Mouse (Mus musculus) heart, embryonic 16.5 days (tissue): ENCODE data around the gene Lrrc42. TPM values are rescaled to one million over a fixed set of nuclear protein-coding genes. Genes with fewer than 3 reads are reported as not detected.

Source experiments
- ATAC-seq: fragments of 200-750 bp; cut with Nextera tagmentation; replicated peaks from 2 replicates; pipeline ENCODE4 v1.8.0; 2017; ENCODE audit warnings: moderate number of reproducible peaks; ENCODE audit not compliant: insufficient read depth, low FRiP score; ENCODE audit errors: extremely low read depth
- H3K27ac ChIP-seq: fragments of 300-500 bp; sonication (generic); 2 replicates; pipeline ENCODE4 v1.5.1; 2014; ENCODE audit warnings: mild to moderate bottlenecking, low read length, control low read depth, moderate library complexity
- H3K27me3 ChIP-seq: fragments of 300-500 bp; sonication (generic); 2 replicates; pipeline ENCODE4 v1.6.1; 2014; ENCODE audit warnings: low read length, mixed read lengths; ENCODE audit not compliant: control insufficient read depth, insufficient read depth
- H3K36me3 ChIP-seq: fragments of 300-500 bp; sonication (generic); 2 replicates; pipeline ENCODE4 v1.6.1; 2014; ENCODE audit not compliant: control insufficient read depth, insufficient read depth
- H3K4me1 ChIP-seq: fragments of 300-500 bp; sonication (generic); 2 replicates; pipeline ENCODE4 v1.6.1; 2014; ENCODE audit warnings: low read length, mixed read lengths; ENCODE audit not compliant: control insufficient read depth, insufficient read depth
- H3K4me2 ChIP-seq: fragments of 300-500 bp; sonication (generic); 2 replicates; pipeline ENCODE4 v1.6.1; 2014; ENCODE audit warnings: low read depth, mild to moderate bottlenecking, control low read depth, low read length
- H3K4me3 ChIP-seq: fragments of 300-500 bp; sonication (generic); 2 replicates; pipeline ENCODE4 v1.5.1; 2014; ENCODE audit warnings: mild to moderate bottlenecking, control low read depth, low read length
- H3K9ac ChIP-seq: fragments of 300-500 bp; sonication (generic); 2 replicates; pipeline ENCODE4 v1.6.1; 2014; ENCODE audit warnings: low read length, control low read depth
- H3K9me3 ChIP-seq: fragments of 300-500 bp; sonication (generic); replicated peaks from 2 replicates; pipeline ENCODE4 v1.6.1; 2016; ENCODE audit warnings: low read length; ENCODE audit not compliant: control insufficient read depth
- WGBS: fragments of 180-500 bp; shearing (Covaris S2); extraction: QIAGEN DNeasy Blood & Tissue Kit; methylation state at CpG from one replicate; pipeline ENCODE4 v1.1.7; 2014; 5-methylcytosine and 5-hydroxymethylcytosine counted together
- polyA plus RNA-seq: library from polyadenylated mRNA; unstranded; fragments of >200 nt; fragmentation: Nextera tagmentation; extraction: Ambion mirVana; gene quantifications from 2 replicates; pipeline ENCODE4 v1.2.1, GENCODE M21; 2015

Lrrc42 gene
- polyA plus RNA-seq, 1 experiment from 2014 or later = 48.3 TPM

DNA sequence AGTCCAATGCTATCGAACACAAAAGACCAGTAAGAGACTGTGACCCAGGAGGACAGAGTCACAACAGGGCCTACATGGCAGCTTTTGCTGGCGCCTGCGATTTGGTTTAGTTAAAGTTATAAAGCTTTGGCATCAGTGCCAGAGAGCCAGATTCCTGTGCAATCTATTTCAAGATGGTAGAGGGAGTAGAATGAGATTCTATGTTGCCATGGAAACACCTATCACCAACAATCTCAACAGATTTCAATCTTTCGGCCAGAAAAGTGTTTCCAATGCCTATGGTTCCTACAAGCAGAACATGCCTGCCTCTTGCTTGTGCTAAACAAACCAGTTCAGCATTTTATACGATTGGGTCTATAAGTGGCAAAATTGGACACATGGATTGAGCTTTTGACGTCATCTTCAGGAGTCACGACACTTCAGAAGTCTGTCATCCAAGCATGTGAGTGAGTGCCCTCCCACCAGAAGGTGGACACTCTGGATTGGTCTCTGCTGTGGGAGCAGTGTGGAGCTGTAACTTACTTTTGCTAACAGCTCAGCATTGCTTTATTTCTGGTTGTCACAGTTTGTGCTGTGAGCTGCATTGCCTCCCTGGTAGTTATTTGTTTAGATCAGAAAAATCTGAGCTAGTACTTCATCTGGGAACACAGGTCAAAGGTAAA is 38.4 kb upstream of the Lrrc42 start:
- Histone ChIP-seq H3K4me2 (no peak overlapping the region), H3K4me1 (no peaks in the 10 kb centered on the region), H3K27ac (no peak overlapping the region), H3K9me3 (no peaks in the 10 kb centered on the region), H3K9ac (no peak overlapping the region), H3K27me3 (peaks cover 2% of the 10 kb centered on the region; the same call in 1 of the 2 replicates), H3K4me3 (no peak overlapping the region), H3K36me3 (no peaks in the 10 kb centered on the region)
- ATAC-seq = no peak
- WGBS = 73% methylated on average over 7 of the region's 7 CpGs

- Histone ChIP-seq H3K9ac (no peak overlapping the region), H3K4me1 (no peaks in the 10 kb centered on the region), H3K4me3 (no peak overlapping the region), H3K4me2 (no peak overlapping the region), H3K27me3 (no peaks in the 10 kb centered on the region), H3K27ac (no peak overlapping the region), H3K36me3 (no peaks in the 10 kb centered on the region), H3K9me3 (no peaks in the 10 kb centered on the region)
- 76% methylated on average over 2 of the region's 2 CpGs for whole genome bisulfite sequencing
- no peak for ATAC-seq
Measured at GRCm38 (mm10) chr4:107287517-107287916, 34.2 kb upstream of the Lrrc42 start.

- Histone ChIP-seq H3K27me3 (no peaks in the 10 kb centered on the region), H3K4me1 (no peaks in the 10 kb centered on the region), H3K4me3 (no peak overlapping the region), H3K27ac (no peak overlapping the region), H3K36me3 (no peaks in the 10 kb centered on the region), H3K9ac (no peak overlapping the region), H3K9me3 (no peaks in the 10 kb centered on the region), H3K4me2 (no peak overlapping the region)
- 93% methylated on average over 8 of the region's 8 CpGs for WGBS
- ATAC-seq = no peak
Measured at GRCm38 (mm10) chr4:107286386-107286785, 33.1 kb upstream of the Lrrc42 start.

GRCm38 (mm10) chr4:107285446-107286200 is 32.3 kb upstream of the Lrrc42 start:
- Histone ChIP-seq H3K4me2 (no peak overlapping the region), H3K4me1 (no peaks in the 10 kb centered on the region), H3K36me3 (peaks cover 4% of the 10 kb centered on the region), H3K27me3 (no peaks in the 10 kb centered on the region), H3K9me3 (no peaks in the 10 kb centered on the region), H3K27ac (no peak overlapping the region), H3K4me3 (no peak overlapping the region), H3K9ac (no peak overlapping the region)
- ATAC-seq = no peak
- 69% methylated on average over 3 of the region's 3 CpGs for WGBS

DNA sequence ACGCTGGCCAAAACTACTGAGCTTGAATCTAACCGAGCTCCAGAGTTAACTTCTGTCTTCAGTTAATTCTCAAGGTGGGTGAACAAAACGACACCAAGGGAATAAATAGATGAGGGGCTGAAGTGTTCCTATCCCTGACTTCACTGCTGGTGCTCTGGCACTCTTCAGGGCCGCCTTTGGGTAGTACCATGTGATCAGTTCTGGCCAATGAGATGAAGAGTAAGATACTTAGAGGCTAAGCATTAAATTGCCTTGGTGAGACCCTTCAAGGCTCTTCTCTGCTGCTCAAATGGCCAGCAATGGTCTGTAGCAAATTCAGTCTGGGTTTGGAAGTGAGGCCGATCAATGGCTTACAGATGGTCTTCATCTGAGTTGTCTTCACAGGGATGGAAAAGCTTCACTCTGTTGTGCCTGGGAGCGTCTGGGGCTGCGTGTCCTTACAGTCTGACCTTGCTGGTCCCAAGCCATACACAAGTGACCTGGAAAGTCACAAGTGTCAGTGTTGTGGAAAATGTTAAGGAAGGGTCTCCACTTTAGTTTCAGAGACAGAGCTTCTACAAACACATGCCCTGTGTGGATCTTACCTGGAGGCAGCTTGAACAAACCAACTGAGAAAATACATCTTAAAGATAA is 27.6 kb upstream of the Lrrc42 start:
- Histone ChIP-seq H3K9me3 (no peaks in the 10 kb centered on the region), H3K4me2 (no peak overlapping the region), H3K9ac (no peak overlapping the region), H3K36me3 (peaks cover 9% of the 10 kb centered on the region), H3K4me3 (no peak overlapping the region), H3K27me3 (no peaks in the 10 kb centered on the region), H3K27ac (no peak overlapping the region), H3K4me1 (no peaks in the 10 kb centered on the region)
- 72% methylated on average over 7 of the region's 7 CpGs for WGBS
- no peak for ATAC-seq

- no peak for ATAC-seq
Measured at GRCm38 (mm10) chr4:107278188-107278707, 24.9 kb upstream of the Lrrc42 start.

GRCm38 (mm10) chr4:107274511-107274910 is 21.2 kb upstream of the Lrrc42 start:
- Histone ChIP-seq H3K9me3 (no peaks in the 10 kb centered on the region), H3K4me3 (no peak overlapping the region), H3K27ac (no peak overlapping the region), H3K9ac (no peak overlapping the region), H3K27me3 (no peaks in the 10 kb centered on the region), H3K4me1 (0 out of 2 replicates have a peak, but pooled peaks cover 3% of the 10 kb centered on the region), H3K4me2 (no peak overlapping the region), H3K36me3 (no peaks in the 10 kb centered on the region)
- ATAC-seq = no peak
- 65% methylated on average over 5 of the region's 5 CpGs for WGBS

More at GRCm38 (mm10) chr4:107278188-107278707, 24.9 kb upstream of the Lrrc42 start:
- Histone ChIP-seq H3K4me2 (no peak overlapping the region), H3K4me3 (no peak overlapping the region), H3K9me3 (no peaks in the 10 kb centered on the region), H3K27me3 (no peaks in the 10 kb centered on the region), H3K27ac (no peak overlapping the region), H3K4me1 (no peaks in the 10 kb centered on the region), H3K9ac (no peak overlapping the region), H3K36me3 (peaks cover 9% of the 10 kb centered on the region)
- WGBS = 31% methylated on average over 8 of the region's 8 CpGs

- Histone ChIP-seq H3K27me3 (no peaks in the 10 kb centered on the region), H3K9me3 (no peaks in the 10 kb centered on the region)
- 71% methylated on average over 4 of the region's 4 CpGs for WGBS
Measured at GRCm38 (mm10) chr4:107273683-107274082, 20.4 kb upstream of the Lrrc42 start.

More at GRCm38 (mm10) chr4:107273683-107274082, 20.4 kb upstream of the Lrrc42 start:
- no peak overlapping the region for H3K4me2 ChIP-seq
- no peak overlapping the region for H3K27ac ChIP-seq
- H3K4me1 ChIP-seq = 0 out of 2 replicates have a peak, but pooled peaks cover 3% of the 10 kb centered on the region
- H3K36me3 ChIP-seq = no peaks in the 10 kb centered on the region
- ATAC-seq = no peak
- H3K4me3 ChIP-seq = no peak overlapping the region
- H3K9ac ChIP-seq = no peak overlapping the region
